Mouse (Mus musculus) adrenal gland, adult 2 months (tissue): ENCODE results near the gene Cd24a. TPM values are rescaled to one million over a fixed set of nuclear protein-coding genes. Genes with fewer than 3 reads are reported as not detected.
A peak's percentile ranks its signal among the peaks of the same experiment; 100 is the strongest.

Source experiments
- DNase-seq: peaks from one replicate; pipeline ENCODE4 v3.0.0; 2021
- long read RNA-seq: library from polyadenylated mRNA; stranded (forward); transcript quantifications from one replicate; pipeline ENCODE4 v2.0.0, GENCODE M21; 2021
- polyA plus RNA-seq: library from polyadenylated mRNA; depleted of rRNA; stranded (reverse); fragments of >200 nt; gene quantifications from 2 replicates; pipeline ENCODE4 v1.2.3, GENCODE M21; 2012; rRNA removed
- total RNA-seq, 2 experiments: library from RNA; stranded (reverse); gene quantifications; 2 replicates each; pipeline ENCODE4 v1.2.3; 2021

Cd24a gene
- total RNA-seq, result 10 to 100 TPM; 24.6 to 44.7 TPM
- 12.3 and 16.5 TPM in 2 replicates for polyA plus RNA-seq
- long read RNA-seq, transcript Cd24a-201 (2 exons, 1,816 nt), result major isoform, 20 of 24 reads
- long read RNA-seq, partial matches to known transcripts, result 4 of 24 reads
- long read RNA-seq, other reads (novel, unspliced or antisense), result 0 of 24 reads

DNA sequence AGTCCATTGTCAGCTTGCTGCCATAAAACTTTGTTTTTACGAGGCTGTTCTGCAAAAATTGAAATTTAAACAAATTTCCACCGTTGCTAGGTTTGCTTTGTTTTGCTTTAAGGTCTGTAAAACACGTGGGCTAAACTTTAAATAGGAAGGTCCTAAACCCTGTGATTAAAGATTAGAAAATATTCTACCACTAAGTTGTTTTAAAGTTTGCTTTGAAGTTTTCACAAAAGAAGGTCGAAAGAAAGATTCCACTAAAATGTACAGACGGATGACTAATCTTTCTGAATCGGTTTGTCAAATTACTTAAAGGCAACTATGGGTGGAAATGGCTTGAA lies at the start of gene Cd24a:
Gene Cd24a, plus strand, starts transcription at position 288 of the 335 bp plus-strand sequence.
- no peak for DNase-seq

DNA sequence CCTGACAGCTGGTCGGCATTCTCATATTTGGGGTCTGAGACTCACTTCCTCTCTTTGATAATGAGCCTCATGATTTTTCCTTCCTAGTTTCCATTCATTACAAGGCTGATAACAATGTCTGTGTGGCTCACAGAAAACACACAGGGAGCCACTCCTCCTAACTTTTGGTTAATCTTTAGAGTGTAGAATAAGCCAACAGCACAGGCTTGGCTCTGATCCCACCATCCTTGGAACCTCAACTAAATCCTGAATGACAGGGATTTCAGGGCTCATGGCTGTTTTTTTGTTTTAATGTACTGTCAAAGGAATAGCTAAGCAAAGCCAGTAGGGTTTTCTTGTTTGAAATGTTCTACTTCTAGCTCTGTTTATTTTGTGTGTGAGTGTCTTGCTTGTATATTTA lies 43.7 kb upstream of the Cd24a start:
- DNase-seq, result no peak

DNA sequence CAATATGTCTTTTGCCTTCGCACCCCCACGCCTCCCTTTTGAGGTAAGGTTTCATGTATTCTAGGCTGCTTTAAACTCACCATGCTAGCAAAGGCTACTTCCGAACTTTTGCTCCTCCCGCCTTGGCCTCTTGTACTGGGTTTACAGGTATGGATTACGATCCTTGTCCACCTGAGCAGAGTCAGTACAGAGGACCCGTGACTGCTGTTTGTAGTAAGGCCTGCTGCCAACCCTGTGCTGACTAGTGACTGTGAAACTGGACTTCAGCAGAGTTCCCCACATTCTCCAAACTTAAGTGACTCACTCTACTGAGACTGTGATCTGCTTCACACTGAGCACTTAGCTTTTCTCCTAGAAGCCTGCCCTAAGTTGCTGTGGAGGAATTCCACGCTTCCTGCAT lies 40.4 kb upstream of the Cd24a start:
- DNase-seq, result no peak

DNA sequence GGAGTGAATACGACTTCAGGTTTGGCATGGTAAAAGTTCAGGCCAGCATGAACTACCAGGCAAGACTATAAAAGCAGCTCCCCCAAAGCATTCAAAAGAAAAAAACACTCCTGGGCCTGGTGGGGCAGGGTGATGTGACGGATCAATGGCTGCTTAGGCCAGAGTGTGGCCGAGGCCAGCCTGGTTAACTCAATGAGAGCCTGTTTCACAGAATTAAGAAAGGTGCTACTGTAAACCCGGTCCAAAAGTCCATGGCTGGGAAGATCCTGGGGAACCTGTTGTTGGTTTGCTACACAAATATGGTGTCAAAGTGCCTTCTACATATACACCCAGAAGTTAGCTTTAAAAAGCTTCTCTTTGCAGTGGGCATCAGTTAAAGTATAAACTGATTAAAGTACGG lies 39.3 kb upstream of the Cd24a start:
- no peak for DNase-seq

- peak; percentile 7 for DNase-seq
These were observed 38.3 kb upstream of the Cd24a start for GRCm38 (mm10) chr10:43539746-43540310.

GRCm38 (mm10) chr10:43540442-43541152 lies 37.5 kb upstream of the Cd24a start, which contains the start of gene 1700021F05Rik:
Gene 1700021F05Rik, minus strand, starts transcription at chr10:43540994.
- DNase-seq, result peak; percentile 96

DNA sequence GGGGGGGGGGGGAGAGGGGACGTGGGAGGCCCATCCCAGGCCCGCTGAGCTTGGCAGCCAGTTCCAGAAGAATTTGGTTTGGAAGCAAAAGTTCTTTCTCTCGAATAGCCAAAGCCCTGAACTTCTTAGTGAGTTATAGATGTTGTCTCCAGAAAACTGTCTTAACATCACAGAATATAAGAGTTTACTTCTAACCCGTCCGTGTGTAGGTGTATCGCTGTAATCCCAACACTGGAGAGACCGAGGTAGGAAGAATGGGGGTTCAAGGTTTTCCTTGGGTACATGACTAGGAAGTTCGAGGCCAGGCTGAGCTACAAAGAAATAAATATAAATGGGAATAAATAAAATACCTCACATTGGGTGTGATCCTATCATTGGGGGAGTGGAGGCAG lies 36.9 kb upstream of the Cd24a start:
- no peak for DNase-seq

DNA sequence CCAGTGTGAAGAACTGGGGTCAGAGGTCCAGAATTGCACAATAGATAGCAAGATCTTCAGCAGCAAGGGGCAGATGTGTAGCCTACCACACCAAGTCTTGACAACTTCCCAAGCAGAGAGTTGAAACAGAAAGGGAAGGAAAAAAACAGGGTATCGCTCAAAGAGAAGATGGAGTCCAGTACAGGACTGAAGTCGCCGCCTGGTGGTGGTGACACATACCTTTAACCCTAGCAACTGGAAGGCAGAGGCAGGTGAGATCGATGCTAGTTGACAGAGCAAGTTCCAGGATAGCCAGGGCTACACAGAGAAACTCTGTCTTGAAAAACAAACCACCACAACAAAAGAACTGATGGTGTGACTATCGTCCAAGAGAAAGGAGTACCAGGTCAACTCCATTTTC lies 28.7 kb upstream of the Cd24a start:
- no peak for DNase-seq

DNA sequence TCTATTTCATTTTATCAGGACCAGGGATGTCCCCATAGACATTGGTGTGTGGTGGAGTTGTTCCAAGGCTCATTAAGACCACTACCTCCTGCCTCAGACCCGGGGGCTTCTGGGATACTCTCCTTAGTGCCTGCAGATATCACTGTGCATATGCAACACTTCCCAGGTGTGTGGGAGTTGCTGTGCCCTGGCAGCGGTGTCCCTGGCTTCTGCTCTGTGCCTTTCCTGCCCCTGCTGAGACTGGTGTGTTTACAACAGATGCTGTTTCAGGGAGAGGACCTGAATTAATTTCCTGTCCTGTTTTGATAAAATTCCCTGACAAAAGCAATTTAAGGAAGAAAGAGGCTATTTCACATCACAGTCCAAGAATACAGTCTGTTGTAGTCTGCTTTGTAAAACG lies 27.2 kb upstream of the Cd24a start:
- no peak for DNase-seq

DNA sequence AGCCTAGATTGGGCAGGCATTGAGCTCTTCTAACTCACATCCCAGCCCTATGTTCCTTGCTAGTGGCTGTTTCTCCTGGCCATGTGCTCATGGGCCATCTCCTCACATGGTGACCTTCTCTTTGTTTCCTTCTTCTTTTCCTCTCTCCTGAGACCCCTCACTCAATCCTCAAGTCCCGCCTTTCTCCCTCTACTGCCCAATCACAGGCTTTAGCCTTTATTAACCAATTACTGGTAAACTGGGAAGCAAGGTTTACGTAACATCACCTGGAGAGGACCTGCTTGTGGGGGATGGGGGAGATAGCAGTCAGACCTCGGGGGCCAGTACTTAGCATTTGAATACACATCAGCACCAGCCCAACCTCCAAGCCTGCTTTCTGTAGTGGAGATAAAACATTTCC lies 26.7 kb upstream of the Cd24a start:
- no peak for DNase-seq

GRCm38 (mm10) chr10:43557630-43558165 lies 20.4 kb upstream of the Cd24a start:
- DNase-seq, result no peak

- no peak for DNase-seq
These were observed 18.8 kb upstream of the Cd24a start for GRCm38 (mm10) chr10:43559313-43559712.

DNA sequence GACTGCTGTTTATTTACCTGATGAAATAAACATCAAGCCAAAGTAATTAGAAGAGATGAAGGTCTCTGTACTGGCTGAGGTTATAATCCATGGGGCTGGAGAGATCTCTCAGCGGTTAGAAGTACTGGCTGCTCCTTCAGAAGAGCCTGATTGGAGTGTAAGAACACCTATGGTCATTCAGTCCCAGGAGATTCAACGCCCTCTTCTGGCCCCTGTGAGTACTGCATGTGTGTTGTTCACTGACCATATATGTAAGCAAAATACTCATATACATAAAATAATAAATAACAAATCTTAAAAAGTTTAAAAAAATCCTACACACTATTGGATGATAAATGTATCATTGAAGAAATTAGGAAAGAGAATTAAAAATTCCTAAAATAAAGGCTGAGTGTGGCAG lies 17.3 kb upstream of the Cd24a start:
- no peak for DNase-seq

DNA sequence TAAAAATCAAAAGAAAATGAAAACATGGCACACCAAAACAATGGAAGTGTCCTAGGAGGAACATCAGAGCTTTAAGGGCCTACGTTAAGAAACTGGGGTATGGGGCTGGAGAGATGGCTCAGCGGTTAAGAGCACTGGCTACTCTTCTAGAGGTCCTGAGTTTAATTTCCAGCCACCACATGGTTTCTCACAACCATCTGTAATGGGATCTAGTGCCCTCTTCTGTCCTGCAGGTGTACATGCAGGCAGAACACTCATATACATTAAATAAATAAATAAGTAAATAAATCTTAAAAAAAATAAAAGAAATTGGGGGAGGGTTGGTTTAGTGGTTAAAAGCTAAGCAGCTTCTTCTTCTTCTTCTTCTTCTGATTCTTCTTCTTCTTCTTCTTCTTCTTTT lies 16.8 kb upstream of the Cd24a start:
- DNase-seq, result no peak

- DNase-seq, result no peak
These were observed 3.7 kb upstream of the Cd24a start for GRCm38 (mm10) chr10:43574352-43574751.

DNA sequence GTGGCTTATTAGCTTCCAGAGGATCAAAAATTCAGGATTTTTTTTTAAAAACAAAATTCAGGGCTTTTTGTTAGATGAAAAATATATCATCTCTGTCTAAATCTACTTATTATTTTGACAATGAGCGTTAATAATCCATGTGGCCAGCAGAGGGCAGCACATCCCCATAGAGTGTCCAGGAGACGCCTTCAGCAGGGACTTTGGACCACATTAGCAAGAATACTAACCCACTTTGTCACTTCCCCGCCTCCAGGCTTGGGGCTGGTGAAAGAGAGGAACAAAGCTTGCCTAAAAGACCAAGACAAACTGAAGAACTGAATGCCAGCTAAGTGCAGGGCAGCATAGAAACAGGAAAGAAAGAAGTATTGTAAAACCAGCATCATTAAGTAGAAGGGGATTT lies 3.1 kb upstream of the Cd24a start:
- DNase-seq, result peak; percentile 71

- peak; percentile 45 for DNase-seq
These were observed 636 bp upstream of the Cd24a start for GRCm38 (mm10) chr10:43577299-43577996.

DNA sequence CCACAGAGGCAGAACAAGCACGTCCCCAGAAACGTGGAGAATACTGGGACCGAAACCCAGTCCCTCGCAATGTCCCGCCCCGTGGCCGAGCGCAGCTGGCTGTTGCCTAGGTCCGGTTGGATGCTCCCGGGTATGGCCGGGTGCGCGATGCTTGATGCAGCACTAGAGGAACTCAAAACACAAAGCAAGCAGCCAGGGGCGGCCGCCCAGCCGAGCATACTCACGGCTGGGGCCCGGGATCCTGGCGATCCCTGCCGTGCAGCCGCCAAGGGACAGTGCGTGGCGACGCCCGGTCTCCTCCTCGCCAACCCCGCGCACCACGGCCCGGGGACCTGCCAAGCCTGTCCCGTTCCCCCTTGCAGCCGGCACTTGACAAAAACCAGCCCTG lies 276 bp downstream of the Cd24a start:
- peak; percentile 68 for DNase-seq

- DNase-seq, result peak; percentile 78
These were observed 783 bp downstream of the Cd24a start for GRCm38 (mm10) chr10:43578754-43579380.

DNA sequence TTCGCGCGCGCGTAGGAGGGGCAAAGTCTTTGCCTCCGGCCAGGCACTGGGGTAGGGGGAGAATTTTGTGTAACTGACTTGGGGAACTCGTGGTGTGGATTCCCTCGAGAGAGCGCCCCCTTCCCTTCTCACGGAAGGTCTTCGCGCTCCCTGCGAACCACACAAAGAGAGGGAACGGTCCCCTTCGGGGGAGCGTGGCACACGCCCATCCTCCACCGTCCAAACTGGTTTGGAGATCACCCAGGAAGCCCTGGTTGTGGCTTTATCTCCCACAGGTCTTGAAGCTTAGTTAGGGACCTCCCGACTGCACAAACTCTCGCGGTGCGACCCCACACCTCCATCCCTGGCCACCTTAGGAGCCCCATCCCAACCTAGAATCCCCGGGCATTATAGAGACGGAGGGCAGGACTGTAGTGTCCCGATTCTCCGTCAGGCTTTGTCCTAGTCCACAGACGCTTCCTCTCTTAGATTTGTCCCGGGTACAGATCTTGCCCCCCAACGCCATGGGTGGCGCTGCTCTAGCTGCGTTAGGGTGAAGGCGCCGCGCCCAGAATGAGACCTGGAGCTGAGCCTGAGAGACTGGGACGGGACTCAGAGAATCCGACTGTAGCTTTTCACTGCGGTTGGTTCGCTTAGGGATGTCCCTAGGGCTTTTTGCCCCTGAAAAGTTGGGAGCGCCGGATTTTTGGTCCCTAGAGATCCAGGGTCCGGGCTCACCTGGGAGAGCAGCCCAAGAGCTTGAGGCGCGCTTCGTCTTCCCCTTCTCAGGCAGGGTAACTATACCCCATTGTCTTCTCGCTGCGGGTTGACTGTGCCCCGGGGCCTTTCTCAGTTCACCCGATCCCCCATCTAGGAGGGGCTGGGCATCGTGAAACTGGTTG lies 1.5 kb downstream of the Cd24a start:
- peak; percentile 40 for DNase-seq

DNA sequence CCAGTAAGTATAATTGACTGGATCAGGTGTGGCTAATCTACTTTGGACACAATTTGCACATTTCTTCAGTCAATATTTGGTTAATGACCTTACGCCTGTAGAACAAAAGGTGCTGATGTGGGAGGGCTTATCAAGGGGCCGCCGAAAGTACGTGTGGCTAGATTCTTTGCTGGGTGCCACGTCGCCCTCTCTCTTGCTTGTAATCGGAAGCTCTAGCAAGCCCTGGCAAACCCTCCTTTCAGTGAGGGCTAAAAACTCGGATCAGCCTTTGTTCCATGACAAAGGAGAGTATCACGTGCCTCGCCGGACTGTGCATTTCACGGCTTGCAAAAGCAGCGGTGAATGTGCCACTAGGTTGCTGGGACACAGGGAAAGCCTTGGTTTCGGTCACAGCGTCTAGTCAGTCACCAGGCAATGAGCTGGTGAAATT lies 2.6 kb downstream of the Cd24a start:
- DNase-seq, result peak; percentile 53
